Mouse (Mus musculus) kidney, postnatal 25 days (tissue): ENCODE measurements around the gene Gm7030.
"Not testable (repeated sequence)": the region's sequence is repeated elsewhere in the genome, so short reads cannot be mapped to it uniquely, and the experiment has no call there.

Experiments
- DNase-seq, 2 experiments: peaks; one replicate each; pipeline ENCODE4 v3.0.0; 2021; ENCODE audit warnings: mixed read lengths in 2 of 2

The Gm7030 gene

DNA sequence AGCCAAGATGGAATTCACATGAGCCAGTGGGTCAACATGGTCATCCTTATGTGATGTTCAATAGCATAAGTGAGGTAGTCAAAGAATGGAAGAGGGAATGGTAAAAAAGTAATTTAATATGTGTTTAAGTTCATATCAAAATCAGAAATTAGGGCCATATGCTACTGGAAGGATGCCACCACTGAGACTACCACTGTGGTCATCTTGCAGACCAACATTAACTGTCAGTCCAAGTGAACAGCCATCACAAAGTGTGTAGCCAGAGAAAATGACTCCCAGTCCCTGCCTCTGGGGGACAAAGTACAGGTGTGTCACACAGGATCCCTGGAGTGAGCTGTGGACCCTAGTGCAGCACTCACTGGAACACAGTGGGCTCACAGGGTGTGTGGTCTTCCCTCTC is 47.3 kb downstream of the Gm7030 start:
- not testable (repeated sequence) for DNase-seq

DNA sequence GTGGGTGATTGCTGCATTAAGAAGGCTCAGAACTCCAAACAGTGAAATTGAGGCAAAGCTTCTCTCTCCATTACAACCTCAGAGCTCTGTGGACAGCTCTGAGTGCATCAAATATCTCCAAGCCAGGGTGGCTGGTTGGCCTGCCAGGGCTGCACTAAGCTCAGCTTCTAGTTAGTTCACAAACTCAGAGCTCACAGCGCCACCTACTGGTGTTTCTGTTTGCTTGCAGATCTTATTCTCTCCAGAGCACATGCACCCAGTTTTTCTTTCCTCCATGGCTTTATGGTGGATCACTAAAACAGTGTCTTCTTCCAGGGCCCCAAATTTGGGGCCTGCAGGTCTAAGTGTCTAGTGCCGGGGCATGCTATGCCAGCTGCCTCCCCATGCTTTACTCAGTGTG is 68.4 kb downstream of the Gm7030 start:
- DNase-seq, result peak; percentile 91 to 95
